Mouse (Mus musculus): ENCODE results near the gene Slirp.

DNA sequence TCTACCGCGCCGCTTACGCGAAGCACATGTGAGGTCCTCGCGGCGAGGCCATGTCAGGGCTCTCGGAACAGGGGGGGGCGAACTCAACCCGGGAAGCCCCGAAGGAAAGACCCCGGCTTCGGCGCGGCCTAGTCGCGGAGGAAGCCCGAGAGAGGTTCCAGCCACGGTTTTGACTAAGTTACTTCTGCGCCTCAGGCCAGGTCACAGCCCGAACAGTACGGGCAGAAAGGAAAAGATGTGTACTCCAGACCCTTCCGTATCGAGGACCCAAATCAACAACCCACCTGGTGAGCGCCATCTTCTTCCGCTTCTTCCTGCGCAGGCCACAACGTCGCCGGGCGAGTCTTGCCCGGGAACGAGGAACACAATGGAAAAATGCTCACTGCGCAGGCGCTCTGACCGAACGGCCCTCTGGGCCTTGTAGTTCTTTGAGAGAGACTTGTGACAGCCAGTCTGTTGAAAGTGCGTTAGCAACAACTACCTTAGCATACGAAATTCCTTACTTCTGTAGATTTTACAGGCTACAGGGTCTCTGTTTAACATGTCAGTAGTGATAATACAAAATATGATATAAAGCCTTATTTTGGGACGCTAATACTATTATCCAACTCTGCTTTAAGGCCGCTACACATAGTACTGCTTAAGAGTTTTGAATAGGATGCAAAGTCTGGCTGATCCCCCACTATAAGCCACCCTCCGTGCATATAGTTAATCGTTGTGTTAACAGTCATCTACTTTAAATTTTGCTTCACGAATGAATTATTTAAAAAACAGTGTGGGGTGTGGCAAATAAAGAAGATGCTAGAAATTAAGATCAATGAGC lies 28.5 kb downstream of the Slirp start, which contains the start of gene Snw1:
- no peak for TF ChIP-seq CTCF (IDR thresholded peaks at IDR 0.05; ENCODE audit: extremely low read depth, insufficient read depth, low read length)
- peak; percentile 93 for TF ChIP-seq POLR2A (IDR thresholded peaks at IDR 0.05; ENCODE audit: extremely low read depth, insufficient read depth, low read length)

Data from cortical plate, adult 2 months (tissue).